Mouse (Mus musculus) spleen, adult 2 months (tissue): ENCODE measurements around the gene Spint1. TPM values are rescaled to one million over a fixed set of nuclear protein-coding genes. Genes with fewer than 3 reads are reported as not detected.

Experiments
- DNase-seq, 2 experiments: peaks; one replicate each; pipeline versions ENCODE4 v3.0.0 to v3.0.0-alpha.2; 2012 to 2021; ENCODE audit warnings: low spot score in 2 of 2, low read depth in 1 of 2
- H3K27ac ChIP-seq: fragments of 200-500 bp; 2 replicates; pipeline ENCODE4 v1.5.1; 2012; ENCODE audit warnings: low read length, inconsistent platforms; ENCODE audit not compliant: insufficient read depth
- H3K27me3 ChIP-seq: fragments of 200-500 bp; 2 replicates; pipeline ENCODE4 v1.6.1; 2012; ENCODE audit warnings: mild to moderate bottlenecking, moderate library complexity, low read length, inconsistent platforms; ENCODE audit not compliant: control insufficient read depth, insufficient read depth
- H3K36me3 ChIP-seq: fragments of 200-500 bp; 2 replicates; pipeline ENCODE4 v1.6.1; 2012; ENCODE audit warnings: mild to moderate bottlenecking, low read length, inconsistent platforms; ENCODE audit not compliant: control insufficient read depth, insufficient read depth
- H3K4me1 ChIP-seq: fragments of 200-500 bp; 2 replicates; pipeline ENCODE4 v1.6.1; 2011; ENCODE audit warnings: inconsistent platforms; ENCODE audit not compliant: control insufficient read depth, insufficient read depth, insufficient read length
- H3K4me3 ChIP-seq: fragments of 200-500 bp; 2 replicates; pipeline ENCODE4 v1.5.1; 2011; ENCODE audit warnings: mild to moderate bottlenecking, inconsistent platforms; ENCODE audit not compliant: insufficient read depth, insufficient read length; ENCODE audit errors: extremely low read depth
- CTCF ChIP-seq: fragments of 200-500 bp; IDR thresholded peaks from 2 replicates; pipeline ENCODE4 v1.5.1; 2011; ENCODE audit warnings: mild to moderate bottlenecking, inconsistent platforms; ENCODE audit not compliant: insufficient read depth, insufficient read length, insufficient replicate concordance; ENCODE audit errors: extremely low read depth
- POLR2A ChIP-seq: fragments of 200-500 bp; IDR thresholded peaks from 2 replicates; pipeline ENCODE4 v1.6.1; 2011; ENCODE audit warnings: low read depth, low read length, inconsistent platforms
- WGBS: fragments of 180-500 bp; shearing (Covaris S2); methylation state at CpG from one replicate; pipeline ENCODE4 v1.1.7; 2018; 5-methylcytosine and 5-hydroxymethylcytosine counted together
- polyA plus RNA-seq: library from polyadenylated mRNA; depleted of rRNA; stranded (reverse); fragments of >200 nt; gene quantifications from 2 replicates; pipeline ENCODE4 v1.2.3, GENCODE M21; 2012

Spint1 gene
- polyA plus RNA-seq, 1 experiment, result 2.9 TPM

DNA sequence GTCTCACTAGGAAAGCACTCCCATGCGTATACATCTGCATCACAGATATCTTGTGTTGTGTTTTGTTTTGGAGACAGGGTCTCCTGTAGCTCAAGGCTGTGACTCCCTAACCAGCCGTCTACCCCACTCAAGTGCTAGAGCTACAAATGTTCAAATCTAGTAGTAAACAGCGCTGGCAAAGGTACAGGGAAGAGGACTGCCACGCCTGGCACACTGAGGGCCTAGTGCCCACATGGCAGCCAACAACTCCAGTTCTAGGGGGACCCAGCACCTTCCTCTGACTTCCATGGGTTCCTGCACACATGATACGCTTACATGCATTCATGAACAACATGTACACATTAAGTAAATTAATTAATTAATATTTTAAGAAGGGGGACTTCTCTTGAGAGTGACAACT, 55.1 kb downstream of the Spint1 start:
- no peak for DNase-seq
- peaks cover 3% of the 10 kb centered on the region; the same call in 1 of the 2 replicates for H3K4me1 ChIP-seq
- H3K36me3 ChIP-seq, result peaks cover 37% of the 10 kb centered on the region
- TF ChIP-seq CTCF, result no peak
- TF ChIP-seq POLR2A, result no peak
- H3K27me3 ChIP-seq, result no peaks in the 10 kb centered on the region
- 96% methylated on average over 5 of the region's 5 CpGs for whole genome bisulfite sequencing
- H3K27ac ChIP-seq, result no peak overlapping the region
- no peak overlapping the region for H3K4me3 ChIP-seq

- no peak for DNase-seq
- Histone ChIP-seq H3K4me1 (peaks cover 1% of the 10 kb centered on the region; the same call in 1 of the 2 replicates), H3K27ac (no peak overlapping the region), H3K4me3 (no peak overlapping the region), H3K27me3 (no peaks in the 10 kb centered on the region), H3K36me3 (peaks cover 43% of the 10 kb centered on the region)
- TF ChIP-seq CTCF, result no peak
- TF ChIP-seq POLR2A, result no peak
- WGBS, result 93% methylated on average over 17 of the region's 17 CpGs
Measured at GRCm38 (mm10) chr2:119292852-119293251, 55.7 kb downstream of the Spint1 start.

DNA sequence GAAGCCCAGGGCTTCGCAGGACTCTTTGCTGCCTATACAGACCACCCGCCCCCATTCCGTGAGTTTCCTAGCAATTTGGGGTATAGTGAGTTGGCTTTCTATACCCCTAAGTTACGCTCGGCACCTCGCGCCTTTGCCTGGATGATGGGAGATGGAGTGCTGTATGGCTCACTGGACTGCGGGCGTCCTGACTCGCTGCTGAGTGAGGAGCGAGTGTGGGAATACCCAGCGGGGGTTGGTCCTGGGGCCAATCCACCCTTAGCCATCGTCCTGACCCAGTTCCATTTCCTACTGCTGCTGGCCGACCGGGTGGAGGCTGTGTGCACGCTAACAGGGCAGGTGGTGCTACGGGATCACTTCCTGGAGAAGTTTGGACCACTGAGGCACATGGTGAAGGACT, 56.1 kb downstream of the Spint1 start:
- no peak for TF ChIP-seq CTCF
- no peak for TF ChIP-seq POLR2A
- Histone ChIP-seq H3K27me3 (no peaks in the 10 kb centered on the region), H3K36me3 (peaks cover 43% of the 10 kb centered on the region), H3K27ac (no peak overlapping the region), H3K4me1 (no peaks in the 10 kb centered on the region; the same call in 1 of the 2 replicates), H3K4me3 (no peak overlapping the region)
- DNase-seq, result no peak
- WGBS, result 96% methylated on average over 17 of the region's 17 CpGs

- TF ChIP-seq POLR2A, result no peak
- TF ChIP-seq CTCF, result no peak
- Histone ChIP-seq H3K4me3 (no peak overlapping the region), H3K4me1 (no peaks in the 10 kb centered on the region; the same call in 1 of the 2 replicates), H3K27ac (no peak overlapping the region), H3K27me3 (no peaks in the 10 kb centered on the region), H3K36me3 (peaks cover 43% of the 10 kb centered on the region)
- WGBS, result 94% methylated on average over 34 of the region's 34 CpGs
- no peak for DNase-seq
Measured at GRCm38 (mm10) chr2:119293776-119294390, 56.7 kb downstream of the Spint1 start.

DNA sequence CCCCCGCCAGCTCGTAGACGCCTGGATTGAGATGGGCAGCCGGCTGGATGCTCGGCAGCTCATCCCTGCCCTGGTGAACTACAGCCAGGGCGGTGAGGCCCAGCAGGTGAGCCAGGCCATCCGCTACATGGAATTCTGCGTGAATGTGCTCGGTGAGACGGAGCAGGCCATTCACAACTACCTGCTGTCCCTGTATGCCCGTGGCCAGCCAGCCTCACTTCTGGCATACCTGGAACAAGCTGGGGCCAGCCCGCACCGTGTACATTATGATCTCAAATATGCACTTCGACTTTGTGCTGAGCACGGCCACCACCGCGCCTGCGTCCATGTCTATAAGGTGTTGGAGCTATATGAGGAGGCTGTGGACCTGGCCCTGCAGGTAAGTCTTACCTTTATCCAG, 57.2 kb downstream of the Spint1 start:
- TF ChIP-seq POLR2A (no peak), CTCF (no peak)
- Histone ChIP-seq H3K36me3 (peaks cover 43% of the 10 kb centered on the region), H3K27ac (no peak overlapping the region), H3K4me3 (no peak overlapping the region), H3K4me1 (no peaks in the 10 kb centered on the region; the same call in 1 of the 2 replicates), H3K27me3 (no peaks in the 10 kb centered on the region)
- 96% methylated on average over 18 of the region's 18 CpGs for WGBS
- no peak for DNase-seq

DNA sequence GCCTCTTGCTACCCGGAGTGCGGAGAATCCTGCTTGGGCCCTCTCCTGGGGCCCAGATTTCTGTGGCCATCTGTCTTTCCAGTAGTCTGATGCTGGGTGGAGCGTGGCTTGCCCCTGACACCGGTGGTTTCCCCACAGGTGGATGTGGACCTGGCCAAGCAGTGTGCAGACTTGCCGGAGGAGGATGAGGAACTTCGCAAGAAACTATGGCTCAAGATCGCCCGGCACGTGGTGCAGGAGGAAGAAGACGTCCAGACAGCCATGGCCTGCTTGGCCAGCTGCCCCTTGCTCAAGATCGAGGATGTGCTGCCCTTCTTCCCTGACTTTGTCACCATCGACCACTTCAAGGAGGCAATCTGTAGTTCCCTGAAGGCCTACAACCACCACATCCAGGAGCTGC, 59.6 kb downstream of the Spint1 start:
- H3K36me3 ChIP-seq, result peaks cover 41% of the 10 kb centered on the region

GRCm38 (mm10) chr2:119297506-119297905, 60.3 kb downstream of the Spint1 start:
- 94% methylated on average over 19 of the region's 19 CpGs for WGBS
- Histone ChIP-seq H3K36me3 (peaks cover 39% of the 10 kb centered on the region), H3K4me3 (no peak overlapping the region), H3K4me1 (peaks cover 13% of the 10 kb centered on the region; the same call in 1 of the 2 replicates), H3K27ac (no peak overlapping the region), H3K27me3 (no peaks in the 10 kb centered on the region)
- no peak for TF ChIP-seq POLR2A
- no peak for TF ChIP-seq CTCF
- DNase-seq, result no peak

More for the DNA sequence above, 59.6 kb downstream of the Spint1 start:
- H3K27me3 ChIP-seq, result no peaks in the 10 kb centered on the region
- DNase-seq, result no peak
- H3K4me1 ChIP-seq, result peaks cover 13% of the 10 kb centered on the region; the same call in 1 of the 2 replicates
- WGBS, result 88% methylated on average over 12 of the region's 12 CpGs
- no peak for TF ChIP-seq CTCF
- TF ChIP-seq POLR2A, result no peak
- no peak overlapping the region for H3K27ac ChIP-seq
- no peak overlapping the region for H3K4me3 ChIP-seq
